Mouse (Mus musculus) lung, postnatal 36 days (tissue): ENCODE measurements around the gene Med10.

Experiments used
- DNase-seq: peaks from one replicate; pipeline ENCODE4 v3.0.0; 2022; ENCODE audit warnings: mixed read lengths

The Med10 gene

GRCm38 (mm10) chr13:69802095-69802494 is at the start of gene Med10:
Gene Med10, plus strand, starts transcription at chr13:69802395.
- no peak for DNase-seq

- no peak for DNase-seq
These were observed 49.3 kb upstream of the Med10 start for GRCm38 (mm10) chr13:69752875-69753274.

- no peak for DNase-seq
These were observed 43.2 kb upstream of the Med10 start for GRCm38 (mm10) chr13:69758979-69759378.

GRCm38 (mm10) chr13:69761393-69761792 is 40.8 kb upstream of the Med10 start:
- peak; percentile 23 for DNase-seq

- no peak for DNase-seq
These were observed 37.5 kb upstream of the Med10 start for GRCm38 (mm10) chr13:69764646-69765045.

- DNase-seq = no peak
These were observed 34.0 kb upstream of the Med10 start for GRCm38 (mm10) chr13:69768152-69768551.

GRCm38 (mm10) chr13:69770538-69771456 is 31.4 kb upstream of the Med10 start:
- no peak for DNase-seq

GRCm38 (mm10) chr13:69772358-69772757 is 29.8 kb upstream of the Med10 start:
- no peak for DNase-seq

- DNase-seq = no peak
These were observed 24.0 kb upstream of the Med10 start for GRCm38 (mm10) chr13:69778221-69778620.

- DNase-seq = no peak
These were observed 13.5 kb upstream of the Med10 start for GRCm38 (mm10) chr13:69788704-69789103.

- no peak for DNase-seq
These were observed 10.4 kb upstream of the Med10 start for GRCm38 (mm10) chr13:69791814-69792213.

- no peak for DNase-seq
These were observed 9.6 kb upstream of the Med10 start for GRCm38 (mm10) chr13:69792541-69793009.

GRCm38 (mm10) chr13:69794808-69795207 is 7.4 kb upstream of the Med10 start:
- DNase-seq = no peak

- DNase-seq = peak; percentile 91
These were observed 7.8 kb downstream of the Med10 start for GRCm38 (mm10) chr13:69809681-69810611.

GRCm38 (mm10) chr13:69810936-69811680 is 8.9 kb downstream of the Med10 start:
- DNase-seq = no peak

- no peak for DNase-seq
These were observed 11.7 kb downstream of the Med10 start for GRCm38 (mm10) chr13:69813870-69814269.

- DNase-seq = no peak
These were observed 16.1 kb downstream of the Med10 start for GRCm38 (mm10) chr13:69818306-69818705.

- no peak for DNase-seq
These were observed 19.1 kb downstream of the Med10 start for GRCm38 (mm10) chr13:69821169-69821822.

- DNase-seq = no peak
These were observed 21.9 kb downstream of the Med10 start for GRCm38 (mm10) chr13:69823920-69824637.

- DNase-seq = no peak
These were observed 23.4 kb downstream of the Med10 start for GRCm38 (mm10) chr13:69825396-69826095.

- DNase-seq = no peak
These were observed 28.4 kb downstream of the Med10 start for GRCm38 (mm10) chr13:69830606-69831005.
